Mouse (Mus musculus): ENCODE data around the gene Wdr82.

DNA sequence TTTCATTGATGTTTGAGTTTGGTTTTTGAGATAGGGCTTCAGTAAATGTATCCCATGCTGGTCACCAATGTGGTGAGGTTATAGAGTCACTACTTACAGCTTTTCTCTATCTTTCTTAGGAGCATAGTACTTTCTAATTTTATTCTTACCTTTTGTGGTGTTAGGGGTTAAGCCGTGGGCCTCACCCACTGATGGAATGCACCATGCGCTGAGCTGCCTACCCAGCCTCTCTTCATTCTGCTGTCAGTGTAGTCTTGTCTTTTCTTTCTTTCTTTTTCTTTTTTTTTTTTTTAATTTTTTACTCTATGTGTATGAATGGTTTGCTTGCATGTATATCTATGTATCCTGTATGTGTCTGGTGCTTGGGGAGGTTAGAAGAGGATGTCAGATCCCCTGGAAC, 8.7 kb downstream of the Wdr82 start:
- TF ChIP-seq CTCF (IDR thresholded peaks at IDR 0.05; ENCODE audit: extremely low read depth, insufficient read depth, low read length) (no peak), POLR2A (IDR thresholded peaks at IDR 0.05; ENCODE audit: extremely low read depth, insufficient read depth, low read length) (no peak)
